Mouse (Mus musculus): ENCODE measurements around the gene Xylb. TPM values are rescaled to one million over a fixed set of nuclear protein-coding genes. Genes with fewer than 3 reads are reported as not detected.

The Xylb gene
- polyA plus RNA-seq, 2 experiments, result 5.2 to 8.9 TPM

GRCm38 (mm10) chr9:119328488-119328887 is 28.7 kb upstream of the Xylb start:
- H3K36me3 ChIP-seq (ENCODE audit: control insufficient read depth, insufficient read depth, low read length), result no peaks in the 10 kb centered on the region
- H3K27ac ChIP-seq (replicated peaks; ENCODE audit: low read depth, low read length), result no peak overlapping the region
- H3K9ac ChIP-seq (ENCODE audit: low read depth, low read length, severe bottlenecking), result no peak overlapping the region
- ATAC-seq (ENCODE audit: low FRiP score, low read depth), result no peak
- no peak overlapping the region for H3K4me2 ChIP-seq (replicated peaks; ENCODE audit: low read depth, low read length, severe bottlenecking)
- no peaks in the 10 kb centered on the region for H3K9me3 ChIP-seq (ENCODE audit: control insufficient read depth, low read length)
- WGBS, result 78% methylated on average over 3 of the region's 3 CpGs
- no peak for TF ChIP-seq POLR2A (IDR thresholded peaks at IDR 0.05; ENCODE audit: borderline replicate concordance, extremely low read depth, insufficient read depth, insufficient read length)
- no peak for DNase-seq (ENCODE audit: low spot score)
- no peaks in the 10 kb centered on the region for H3K4me1 ChIP-seq (ENCODE audit: control insufficient read depth, insufficient read depth, low read length)
- no peak overlapping the region for H3K4me3 ChIP-seq (replicated peaks; ENCODE audit: low read length)
- no peaks in the 10 kb centered on the region for H3K27me3 ChIP-seq (ENCODE audit: control insufficient read depth, insufficient read depth, low read length)

DNA sequence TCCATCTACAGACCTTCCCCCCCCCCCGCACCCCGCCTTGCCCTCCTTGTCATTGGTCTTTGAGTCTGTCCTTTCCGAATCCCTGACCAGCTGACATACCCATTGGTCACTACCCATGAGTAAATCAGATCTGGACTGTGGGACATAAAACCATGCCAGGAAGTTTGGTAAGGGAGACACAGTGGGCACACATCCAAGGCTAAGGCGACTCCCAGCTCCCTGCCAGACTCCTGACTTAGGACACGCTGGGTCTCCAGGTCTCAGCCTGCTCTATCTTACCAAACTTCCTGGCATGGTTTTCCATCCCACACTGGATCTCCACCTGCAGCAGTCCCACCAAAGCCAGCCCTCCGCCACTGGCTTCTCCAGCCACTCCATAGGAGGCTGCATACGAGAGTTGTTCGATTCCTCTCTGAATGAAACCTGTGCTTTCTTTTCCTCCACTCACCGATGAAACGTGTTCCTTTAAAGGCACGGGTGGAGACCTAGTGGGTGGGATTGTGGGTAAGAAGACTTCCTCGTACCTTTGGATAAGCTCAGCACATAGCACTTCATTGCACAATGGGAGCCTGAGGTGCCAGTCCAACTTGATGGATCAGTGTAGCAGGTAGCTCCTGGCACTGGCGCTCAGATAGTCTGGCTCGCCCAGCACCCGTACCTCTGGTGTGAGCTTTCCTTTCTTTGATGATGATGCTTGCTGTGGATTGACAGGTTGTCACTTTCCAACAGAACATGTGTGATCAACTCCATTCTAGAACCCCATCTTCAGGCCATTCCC is 26.8 kb upstream of the Xylb start:
- no peak overlapping the region for H3K4me2 ChIP-seq (replicated peaks; ENCODE audit: low read depth, low read length, severe bottlenecking)
- no peaks in the 10 kb centered on the region for H3K9me3 ChIP-seq (ENCODE audit: control insufficient read depth, low read length)
- DNase-seq (ENCODE audit: low spot score), result no peak
- no peak overlapping the region for H3K4me3 ChIP-seq (replicated peaks; ENCODE audit: low read length)
- ATAC-seq (ENCODE audit: low FRiP score, low read depth), result no peak
- TF ChIP-seq POLR2A (IDR thresholded peaks at IDR 0.05; ENCODE audit: borderline replicate concordance, extremely low read depth, insufficient read depth, insufficient read length), result no peak
- no peak overlapping the region for H3K27ac ChIP-seq (replicated peaks; ENCODE audit: low read depth, low read length)
- no peaks in the 10 kb centered on the region for H3K4me1 ChIP-seq (ENCODE audit: control insufficient read depth, insufficient read depth, low read length)
- no peaks in the 10 kb centered on the region for H3K27me3 ChIP-seq (ENCODE audit: control insufficient read depth, insufficient read depth, low read length)
- WGBS, result 86% methylated on average over 15 of the region's 15 CpGs
- H3K36me3 ChIP-seq (ENCODE audit: control insufficient read depth, insufficient read depth, low read length), result no peaks in the 10 kb centered on the region
- no peak overlapping the region for H3K9ac ChIP-seq (ENCODE audit: low read depth, low read length, severe bottlenecking)

DNA sequence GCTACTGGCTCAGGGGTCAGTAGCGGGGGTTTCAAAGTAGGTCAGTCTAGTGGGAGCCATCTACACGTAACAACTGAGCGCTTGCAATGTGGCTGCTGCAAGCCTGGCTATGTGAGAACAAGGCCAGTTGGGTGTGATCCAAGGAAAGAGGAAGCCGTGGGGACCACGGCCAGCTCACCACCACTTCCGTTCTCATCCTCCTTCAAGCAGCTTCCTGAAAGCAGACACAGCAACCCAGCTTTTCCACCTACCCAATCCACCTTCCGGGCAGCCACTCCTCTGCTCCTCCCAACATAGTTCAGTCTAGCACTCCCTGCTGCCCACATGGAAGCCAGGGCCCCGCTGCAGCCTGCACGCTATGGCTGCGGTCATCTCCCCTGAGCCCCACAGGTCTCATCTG is 22.9 kb upstream of the Xylb start:
- no peak overlapping the region for H3K4me2 ChIP-seq (replicated peaks; ENCODE audit: low read depth, low read length, severe bottlenecking)
- no peaks in the 10 kb centered on the region for H3K4me1 ChIP-seq (ENCODE audit: control insufficient read depth, insufficient read depth, low read length)
- H3K27ac ChIP-seq (replicated peaks; ENCODE audit: low read depth, low read length), result no peak overlapping the region
- TF ChIP-seq POLR2A (IDR thresholded peaks at IDR 0.05; ENCODE audit: borderline replicate concordance, extremely low read depth, insufficient read depth, insufficient read length), result no peak
- H3K36me3 ChIP-seq (ENCODE audit: control insufficient read depth, insufficient read depth, low read length), result peaks cover 9% of the 10 kb centered on the region
- 51% methylated on average over 10 of the region's 10 CpGs for WGBS
- H3K4me3 ChIP-seq (replicated peaks; ENCODE audit: low read length), result no peak overlapping the region
- H3K9me3 ChIP-seq (ENCODE audit: control insufficient read depth, low read length), result no peaks in the 10 kb centered on the region
- H3K9ac ChIP-seq (ENCODE audit: low read depth, low read length, severe bottlenecking), result no peak overlapping the region
- no peak for DNase-seq (ENCODE audit: low spot score)
- H3K27me3 ChIP-seq (ENCODE audit: control insufficient read depth, insufficient read depth, low read length), result no peaks in the 10 kb centered on the region
- ATAC-seq (ENCODE audit: low FRiP score, low read depth), result no peak

GRCm38 (mm10) chr9:119334834-119335233 is 22.3 kb upstream of the Xylb start:
- no peak for TF ChIP-seq POLR2A (IDR thresholded peaks at IDR 0.05; ENCODE audit: borderline replicate concordance, extremely low read depth, insufficient read depth, insufficient read length)
- ATAC-seq (ENCODE audit: low FRiP score, low read depth), result no peak
- 74% methylated on average over 2 of the region's 2 CpGs for WGBS

DNA sequence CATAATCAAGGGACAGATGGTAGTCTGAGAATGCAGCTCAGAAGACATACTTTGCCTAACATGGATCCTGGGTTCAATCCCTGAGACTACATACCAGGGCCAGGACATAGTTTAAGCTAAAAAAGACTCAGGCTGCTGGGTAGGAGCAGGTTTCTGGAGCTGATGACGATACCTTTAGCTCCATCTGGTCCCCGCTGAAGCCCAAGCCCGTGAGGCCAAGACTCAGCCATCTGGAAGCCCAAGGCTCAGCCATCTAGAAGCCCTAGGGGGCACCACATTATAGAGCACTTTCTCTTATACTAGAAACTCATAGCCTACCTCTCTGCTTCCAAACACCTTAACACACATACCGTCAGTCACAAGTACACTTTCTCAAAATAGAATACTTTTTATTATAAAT is 21.6 kb upstream of the Xylb start:
- H3K9me3 ChIP-seq (ENCODE audit: control insufficient read depth, low read length), result no peaks in the 10 kb centered on the region
- no peak for DNase-seq (ENCODE audit: low spot score)
- ATAC-seq (ENCODE audit: low FRiP score, low read depth), result no peak
- 70% methylated on average over 4 of the region's 4 CpGs for WGBS
- peaks cover 9% of the 10 kb centered on the region for H3K36me3 ChIP-seq (ENCODE audit: control insufficient read depth, insufficient read depth, low read length)
- no peak overlapping the region for H3K4me3 ChIP-seq (replicated peaks; ENCODE audit: low read length)
- H3K9ac ChIP-seq (ENCODE audit: low read depth, low read length, severe bottlenecking), result no peak overlapping the region
- no peaks in the 10 kb centered on the region for H3K27me3 ChIP-seq (ENCODE audit: control insufficient read depth, insufficient read depth, low read length)
- H3K27ac ChIP-seq (replicated peaks; ENCODE audit: low read depth, low read length), result no peak overlapping the region
- H3K4me1 ChIP-seq (ENCODE audit: control insufficient read depth, insufficient read depth, low read length), result peaks cover 10% of the 10 kb centered on the region
- no peak for TF ChIP-seq POLR2A (IDR thresholded peaks at IDR 0.05; ENCODE audit: borderline replicate concordance, extremely low read depth, insufficient read depth, insufficient read length)
- no peak overlapping the region for H3K4me2 ChIP-seq (replicated peaks; ENCODE audit: low read depth, low read length, severe bottlenecking)

More at GRCm38 (mm10) chr9:119334834-119335233, 22.3 kb upstream of the Xylb start:
- no peak overlapping the region for H3K4me2 ChIP-seq (replicated peaks; ENCODE audit: low read depth, low read length, severe bottlenecking)
- H3K27me3 ChIP-seq (ENCODE audit: control insufficient read depth, insufficient read depth, low read length), result no peaks in the 10 kb centered on the region
- H3K4me1 ChIP-seq (ENCODE audit: control insufficient read depth, insufficient read depth, low read length), result 0 out of 2 replicates have a peak, but pooled peaks cover 3% of the 10 kb centered on the region
- H3K4me3 ChIP-seq (replicated peaks; ENCODE audit: low read length), result no peak overlapping the region
- no peak overlapping the region for H3K27ac ChIP-seq (replicated peaks; ENCODE audit: low read depth, low read length)
- no peaks in the 10 kb centered on the region for H3K9me3 ChIP-seq (ENCODE audit: control insufficient read depth, low read length)
- DNase-seq (ENCODE audit: low spot score), result no peak
- peaks cover 9% of the 10 kb centered on the region for H3K36me3 ChIP-seq (ENCODE audit: control insufficient read depth, insufficient read depth, low read length)
- no peak overlapping the region for H3K9ac ChIP-seq (ENCODE audit: low read depth, low read length, severe bottlenecking)

Data from limb, embryonic 14.5 days (tissue).